Mouse (Mus musculus): Measurements from ENCODE around the gene Jazf1. TPM values are rescaled to one million over a fixed set of nuclear protein-coding genes. Genes with fewer than 3 reads are reported as not detected.
A peak's percentile ranks its signal among the peaks of the same experiment; 100 is the strongest.

Jazf1 gene
- total and polyA plus RNA-seq, 2 experiments from 2014 or later = 35.2 to 56.1 TPM

DNA sequence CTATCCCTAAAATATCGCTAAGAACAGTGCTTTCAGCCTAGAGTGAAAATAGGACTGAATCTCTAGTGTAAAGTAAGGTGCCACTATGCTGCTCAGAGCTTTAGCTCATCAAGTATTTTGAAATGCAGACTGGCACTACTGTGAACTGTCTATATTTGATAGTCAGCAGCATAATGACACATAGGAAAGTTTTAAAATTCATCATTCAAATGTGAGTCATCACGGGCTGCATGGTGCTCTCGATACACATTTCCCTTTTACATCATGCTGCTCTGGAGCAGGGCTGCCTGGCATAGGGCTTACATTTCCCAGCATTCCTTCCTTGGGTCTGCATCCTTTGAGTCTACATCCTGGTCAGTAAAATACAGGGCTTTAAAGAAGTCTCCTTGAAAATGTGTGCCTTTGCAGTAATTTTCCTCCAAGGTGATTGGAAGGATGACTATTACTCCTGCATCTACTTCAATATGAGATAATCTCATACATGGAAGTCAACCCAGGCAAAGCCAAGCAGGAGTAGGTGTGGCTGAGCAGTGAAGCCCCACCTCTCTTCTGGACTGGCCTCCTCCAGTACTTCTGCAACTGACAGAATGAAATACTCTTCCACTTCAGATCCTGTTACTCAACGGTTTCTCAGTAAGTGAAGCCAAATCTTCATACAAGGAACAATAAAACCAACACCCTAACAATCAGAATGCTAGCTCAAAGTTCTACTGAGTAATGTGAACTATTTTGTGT lies 165.0 kb downstream of the Jazf1 start:
- Histone ChIP-seq H3K9ac (replicated peaks; ENCODE audit: low read length) (no peak overlapping the region), H3K27me3 (ENCODE audit: insufficient read depth, low read length) (no peaks in the 10 kb centered on the region), H3K4me2 (ENCODE audit: low read depth, low read length) (no peak overlapping the region), H3K4me3 (ENCODE audit: low read length) (no peak overlapping the region), H3K4me1 (ENCODE audit: insufficient read depth, low read length) (0 out of 2 replicates have a peak, but pooled peaks cover 3% of the 10 kb centered on the region), H3K36me3 (ENCODE audit: insufficient read depth, low read length) (no peaks in the 10 kb centered on the region), H3K9me3 (ENCODE audit: low read length) (no peaks in the 10 kb centered on the region), H3K27ac (no peak overlapping the region)
- ATAC-seq = no peak
- 78% methylated on average over 4 of the region's 4 CpGs for WGBS
- DNase-seq (ENCODE audit: low spot score) = no peak
- TF ChIP-seq CTCF (IDR thresholded peaks at IDR 0.05; ENCODE audit: low read depth) = no peak

DNA sequence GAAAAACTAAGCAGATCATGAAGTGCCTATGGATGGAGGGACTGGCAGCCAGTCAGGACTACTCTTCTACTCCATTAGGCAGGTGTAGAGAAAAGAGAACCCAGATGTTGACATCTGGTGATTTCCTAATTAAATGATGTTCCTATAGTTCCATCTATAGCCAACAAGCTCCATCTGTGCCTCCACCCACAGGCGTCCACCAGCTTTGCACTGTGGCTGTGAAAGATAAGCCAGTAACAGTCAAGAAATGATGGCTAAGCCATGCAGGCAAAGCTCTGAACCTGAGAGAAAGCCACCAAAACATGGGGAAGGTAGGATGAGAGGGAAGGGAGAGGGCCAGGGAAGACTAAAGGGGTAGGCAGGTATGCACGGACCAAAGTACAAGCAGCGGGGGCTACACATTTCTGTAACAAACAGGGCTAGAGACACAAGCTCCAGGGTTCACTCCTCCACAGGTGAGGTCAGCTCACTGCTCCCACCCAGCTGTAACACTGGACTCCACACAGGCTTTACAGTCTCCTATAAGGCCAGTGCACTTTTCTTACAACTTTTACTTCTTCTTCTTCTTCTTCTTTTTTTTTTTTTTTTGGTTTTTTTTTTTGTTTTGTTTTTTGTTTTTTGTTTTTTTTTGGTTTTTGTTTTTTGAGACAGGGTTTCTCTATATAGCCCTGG lies 168.7 kb downstream of the Jazf1 start:
- Histone ChIP-seq H3K4me3 (ENCODE audit: low read length) (no peak overlapping the region), H3K4me1 (ENCODE audit: insufficient read depth, low read length) (0 out of 2 replicates have a peak, but pooled peaks cover 3% of the 10 kb centered on the region), H3K9me3 (ENCODE audit: low read length) (no peaks in the 10 kb centered on the region), H3K27ac (no peak overlapping the region), H3K27me3 (ENCODE audit: insufficient read depth, low read length) (no peaks in the 10 kb centered on the region), H3K4me2 (ENCODE audit: low read depth, low read length) (no peak overlapping the region), H3K36me3 (ENCODE audit: insufficient read depth, low read length) (no peaks in the 10 kb centered on the region), H3K9ac (replicated peaks; ENCODE audit: low read length) (no peak overlapping the region)
- 95% methylated on average over 3 of the region's 3 CpGs for WGBS
- no peak for TF ChIP-seq CTCF (IDR thresholded peaks at IDR 0.05; ENCODE audit: low read depth)
- no peak for DNase-seq (ENCODE audit: low spot score)
- ATAC-seq = no peak

DNA sequence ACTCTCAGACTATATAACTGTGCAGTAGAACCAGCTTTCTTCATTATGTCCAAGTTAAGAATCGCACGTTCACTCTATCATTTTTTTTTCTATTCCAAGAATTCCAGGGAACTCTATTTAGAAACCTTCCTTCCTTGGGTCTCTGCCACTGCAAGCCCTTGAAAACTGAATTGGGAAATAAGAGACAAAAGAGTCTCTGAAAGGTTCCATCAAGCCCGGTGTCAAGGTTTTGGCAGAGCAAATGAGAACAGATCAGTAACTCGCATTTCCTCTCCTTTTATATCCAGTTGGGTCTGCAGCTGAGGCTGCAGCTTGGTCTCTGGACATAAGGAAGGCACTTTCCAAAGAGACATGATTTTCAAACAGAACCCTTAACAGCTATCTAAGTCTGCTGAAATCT lies 173.4 kb downstream of the Jazf1 start:
- WGBS = 47% methylated on average over 4 of the region's 4 CpGs
- H3K4me2 ChIP-seq (ENCODE audit: low read depth, low read length) = peak overlapping the region; percentile 38; the same call in 1 of the 2 replicates
- H3K36me3 ChIP-seq (ENCODE audit: insufficient read depth, low read length) = no peaks in the 10 kb centered on the region
- peak overlapping the region; percentile 65 for H3K27ac ChIP-seq
- H3K4me3 ChIP-seq (ENCODE audit: low read length) = no peak overlapping the region
- no peak overlapping the region for H3K9ac ChIP-seq (replicated peaks; ENCODE audit: low read length)
- H3K9me3 ChIP-seq (ENCODE audit: low read length) = no peaks in the 10 kb centered on the region
- H3K27me3 ChIP-seq (ENCODE audit: insufficient read depth, low read length) = no peaks in the 10 kb centered on the region
- H3K4me1 ChIP-seq (ENCODE audit: insufficient read depth, low read length) = 0 out of 2 replicates have a peak, but pooled peaks cover 8% of the 10 kb centered on the region
- DNase-seq (ENCODE audit: low spot score) (peak; percentile 47), ATAC-seq (no peak)
- TF ChIP-seq CTCF (IDR thresholded peaks at IDR 0.05; ENCODE audit: low read depth) = no peak

DNA sequence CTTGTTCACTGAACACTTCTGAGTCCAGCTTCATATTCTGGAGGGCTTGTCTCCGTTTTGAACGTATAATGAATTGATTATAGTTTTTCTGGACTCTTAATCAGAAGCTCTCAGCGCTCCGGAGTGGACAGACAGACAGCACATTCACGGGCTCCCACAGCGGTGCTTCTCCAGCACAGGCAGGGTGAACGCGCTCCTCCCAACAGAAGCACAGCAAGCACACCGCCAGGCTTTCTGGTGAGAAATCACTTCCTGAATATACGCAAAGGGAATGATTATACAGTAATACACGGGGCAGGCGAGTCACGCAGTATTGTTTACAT lies 174.0 kb downstream of the Jazf1 start:
- ATAC-seq (peak; percentile 59; the same call in 1 of the 2 replicates), DNase-seq (ENCODE audit: low spot score) (peak; percentile 42)
- H3K9me3 ChIP-seq (ENCODE audit: low read length) = no peaks in the 10 kb centered on the region
- no peak overlapping the region for H3K4me3 ChIP-seq (ENCODE audit: low read length)
- H3K36me3 ChIP-seq (ENCODE audit: insufficient read depth, low read length) = no peaks in the 10 kb centered on the region
- H3K4me1 ChIP-seq (ENCODE audit: insufficient read depth, low read length) = 0 out of 2 replicates have a peak, but pooled peaks cover 8% of the 10 kb centered on the region
- TF ChIP-seq CTCF (IDR thresholded peaks at IDR 0.05; ENCODE audit: low read depth) = no peak
- 16% methylated on average over 13 of the region's 13 CpGs for WGBS
- peak overlapping the region; percentile 38 for H3K4me2 ChIP-seq (ENCODE audit: low read depth, low read length)
- H3K27ac ChIP-seq = peak overlapping the region; percentile 65
- H3K27me3 ChIP-seq (ENCODE audit: insufficient read depth, low read length) = no peaks in the 10 kb centered on the region
- no peak overlapping the region for H3K9ac ChIP-seq (replicated peaks; ENCODE audit: low read length)

DNA sequence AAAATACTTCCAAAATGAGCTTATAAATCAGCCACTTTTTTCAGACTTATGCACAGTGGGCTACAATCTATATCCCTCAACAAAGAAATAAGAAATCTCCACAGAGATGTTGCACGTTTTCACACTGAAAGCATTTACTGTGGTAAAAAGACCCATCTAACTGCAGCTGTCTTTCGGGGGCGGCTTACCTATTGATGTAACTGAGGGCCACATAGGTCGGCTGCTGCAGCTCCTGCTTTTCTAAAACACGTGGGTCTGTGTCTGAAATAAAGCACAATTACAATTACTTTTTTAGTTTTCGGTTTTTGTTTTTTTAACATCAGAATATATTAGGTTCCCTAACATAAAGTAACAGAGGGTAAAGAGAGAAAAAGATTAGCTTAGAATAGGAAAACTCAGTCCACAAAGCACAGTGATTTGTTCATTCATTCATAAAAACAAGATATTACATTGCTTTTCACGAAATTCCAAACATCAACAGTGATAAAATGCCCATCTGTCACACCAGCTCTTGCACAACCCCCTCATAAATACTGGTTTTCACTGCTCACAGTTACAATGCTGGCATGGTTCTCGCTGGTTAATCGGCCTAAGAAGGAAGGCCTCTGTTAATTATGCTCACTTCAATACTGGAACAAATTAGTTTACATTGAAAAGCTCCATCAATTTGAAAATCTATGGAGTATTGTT lies 174.5 kb downstream of the Jazf1 start:
- no peaks in the 10 kb centered on the region for H3K36me3 ChIP-seq (ENCODE audit: insufficient read depth, low read length)
- peak overlapping the region; percentile 32; the same call in 1 of the 2 replicates for H3K27ac ChIP-seq
- H3K4me1 ChIP-seq (ENCODE audit: insufficient read depth, low read length) = 0 out of 2 replicates have a peak, but pooled peaks cover 8% of the 10 kb centered on the region
- ATAC-seq = peak; percentile 83
- WGBS = 38% methylated on average over 9 of the region's 9 CpGs
- TF ChIP-seq CTCF (IDR thresholded peaks at IDR 0.05; ENCODE audit: low read depth) = no peak
- H3K4me3 ChIP-seq (ENCODE audit: low read length) = no peak overlapping the region
- DNase-seq (ENCODE audit: low spot score) = peak; percentile 58
- H3K9me3 ChIP-seq (ENCODE audit: low read length) = no peaks in the 10 kb centered on the region
- H3K4me2 ChIP-seq (ENCODE audit: low read depth, low read length) = peak overlapping the region; percentile 38
- H3K27me3 ChIP-seq (ENCODE audit: insufficient read depth, low read length) = no peaks in the 10 kb centered on the region
- no peak overlapping the region for H3K9ac ChIP-seq (replicated peaks; ENCODE audit: low read length)

DNA sequence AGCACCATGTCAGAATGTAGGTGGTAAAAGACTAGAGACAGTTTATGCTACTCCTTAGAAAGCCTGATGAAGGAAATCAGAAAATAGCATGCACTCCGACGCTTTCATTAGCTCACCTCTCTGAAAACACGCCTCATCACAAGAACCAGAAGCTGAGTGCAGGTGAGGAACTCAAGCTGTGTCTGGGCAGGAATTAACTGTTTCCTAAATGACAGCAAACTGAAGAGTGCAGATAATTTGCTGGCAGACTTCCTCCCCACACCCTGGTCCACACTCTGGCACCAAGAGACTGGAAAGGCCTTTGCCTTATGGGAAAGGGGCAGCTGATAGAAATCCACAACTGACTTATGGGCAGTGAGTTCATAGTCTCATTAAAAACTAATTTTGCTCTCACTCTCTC lies 175.5 kb downstream of the Jazf1 start:
- ATAC-seq (no peak), DNase-seq (ENCODE audit: low spot score) (no peak)
- Histone ChIP-seq H3K9ac (replicated peaks; ENCODE audit: low read length) (no peak overlapping the region), H3K4me1 (ENCODE audit: insufficient read depth, low read length) (peaks cover 8% of the 10 kb centered on the region; the same call in 1 of the 2 replicates), H3K4me2 (ENCODE audit: low read depth, low read length) (no peak overlapping the region), H3K9me3 (ENCODE audit: low read length) (no peaks in the 10 kb centered on the region), H3K4me3 (ENCODE audit: low read length) (no peak overlapping the region), H3K27me3 (ENCODE audit: insufficient read depth, low read length) (no peaks in the 10 kb centered on the region), H3K27ac (peak overlapping the region; percentile 32; the same call in 1 of the 2 replicates), H3K36me3 (ENCODE audit: insufficient read depth, low read length) (no peaks in the 10 kb centered on the region)
- no peak for TF ChIP-seq CTCF (IDR thresholded peaks at IDR 0.05; ENCODE audit: low read depth)
- WGBS = 56% methylated on average over 3 of the region's 3 CpGs
